Mouse (Mus musculus) CD4-positive helper T cell, adult 2 months (primary cell): ENCODE measurements around the gene Mgat2.
"Not testable (repeated sequence)": the region's sequence is repeated elsewhere in the genome, so short reads cannot be mapped to it uniquely, and the experiment has no call there.

Experiments
- DNase-seq: peaks from one replicate; pipeline ENCODE4 v3.0.0-alpha.2; 2012; ENCODE audit warnings: low read depth, missing footprints, low spot score

Gene Mgat2

DNA sequence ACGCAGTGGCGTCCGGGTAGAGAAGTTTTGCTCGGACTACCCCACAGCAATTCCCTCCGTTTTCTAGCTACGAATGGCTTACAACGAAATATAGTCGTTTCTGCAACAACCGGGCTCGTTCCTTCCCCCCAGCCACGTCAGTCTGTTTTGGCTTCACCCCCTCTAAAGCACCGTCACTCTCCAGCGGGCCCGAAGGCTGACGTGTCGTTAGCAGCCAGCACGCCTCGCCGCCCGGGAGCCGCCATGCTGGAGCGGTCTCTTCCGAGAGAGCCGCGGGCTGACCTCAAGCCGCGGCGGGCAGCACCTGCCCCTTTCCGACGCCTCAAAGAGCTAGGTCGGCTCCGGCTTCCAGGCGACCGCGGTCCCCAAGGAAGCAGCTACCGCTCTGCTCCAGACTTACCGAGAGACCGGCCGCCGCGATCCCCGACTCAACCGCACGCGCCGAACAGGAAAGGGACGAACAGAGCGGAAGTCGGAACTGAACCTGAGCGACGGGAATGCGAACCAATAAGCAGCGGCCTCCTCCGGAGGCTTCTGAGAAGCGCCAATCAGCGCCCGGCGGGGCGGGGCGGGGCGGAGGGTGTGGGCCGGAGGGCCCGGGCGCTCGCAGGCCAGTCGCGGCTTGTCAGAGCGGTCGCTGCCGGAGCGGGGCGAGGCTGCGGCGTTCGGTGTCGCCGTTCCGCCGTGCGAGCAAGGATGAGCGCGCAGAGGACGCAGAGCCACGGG, at the start of gene Mgat2, which contains the start of gene Rpl36al:
TSS of gene Mgat2 (plus strand) at position 575 of the 726 bp plus-strand sequence.
TSS of gene Rpl36al (minus strand) at position 501 of the 726 bp plus-strand sequence.
- DNase-seq, result peak; percentile 98

DNA sequence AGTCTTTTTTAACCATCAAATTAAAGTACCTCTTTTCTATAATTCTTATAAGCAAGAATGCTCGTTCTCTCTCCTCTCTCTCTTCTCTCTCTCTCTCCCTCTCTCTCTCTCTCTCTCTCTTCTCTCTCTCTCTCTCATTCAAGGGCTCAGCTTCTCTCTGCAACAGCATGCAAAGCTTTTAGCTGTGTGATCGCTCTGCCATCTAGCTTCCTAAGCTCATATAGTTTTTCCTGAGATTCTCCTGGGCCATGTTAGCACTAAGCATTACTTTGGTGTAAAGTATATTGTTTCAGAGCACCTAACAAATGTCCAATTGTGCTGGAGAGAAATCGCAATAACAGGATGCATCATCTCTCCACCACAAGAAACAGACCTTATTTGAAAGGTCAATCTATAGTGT, 44.8 kb upstream of the Mgat2 start:
- no peak for DNase-seq

DNA sequence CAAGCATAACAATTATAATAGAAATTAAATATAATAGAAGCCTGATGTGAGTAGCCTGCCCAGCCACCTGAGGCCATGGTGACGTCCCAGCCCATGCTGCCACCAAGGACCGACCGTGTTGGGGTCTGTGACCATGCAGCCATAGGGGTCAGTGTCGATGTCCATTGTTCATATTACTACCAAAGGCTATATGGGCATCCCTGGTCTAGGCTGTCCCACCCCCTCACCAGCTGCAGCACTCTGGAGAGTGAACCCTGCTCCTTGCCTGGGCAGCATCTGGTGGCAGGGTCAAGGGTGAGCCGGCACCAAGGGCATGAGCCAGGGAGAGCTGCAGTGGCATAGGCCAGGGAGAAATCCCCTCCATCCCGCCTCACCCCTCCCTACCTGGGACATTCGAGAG, 44.1 kb upstream of the Mgat2 start:
- DNase-seq, result no peak

DNA sequence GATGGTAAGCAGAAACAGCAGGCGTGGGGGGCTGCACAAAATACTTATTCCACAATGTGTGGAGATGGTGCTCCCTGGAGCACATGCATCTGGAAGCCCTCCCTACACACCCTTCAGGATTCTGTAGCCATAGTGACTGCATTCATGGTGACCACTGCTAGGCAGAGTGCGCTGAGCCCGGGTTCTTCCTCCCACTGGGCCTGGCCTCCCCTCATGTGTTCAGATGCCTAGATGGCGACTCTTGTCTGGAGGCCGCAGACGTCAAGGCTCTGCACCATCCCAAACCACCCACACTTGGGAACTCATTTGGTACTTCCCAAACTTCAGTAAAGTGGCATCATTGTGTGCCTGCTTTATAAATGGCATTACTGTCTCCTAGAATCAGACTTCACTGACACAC, 40.5 kb upstream of the Mgat2 start:
- DNase-seq, result no peak

DNA sequence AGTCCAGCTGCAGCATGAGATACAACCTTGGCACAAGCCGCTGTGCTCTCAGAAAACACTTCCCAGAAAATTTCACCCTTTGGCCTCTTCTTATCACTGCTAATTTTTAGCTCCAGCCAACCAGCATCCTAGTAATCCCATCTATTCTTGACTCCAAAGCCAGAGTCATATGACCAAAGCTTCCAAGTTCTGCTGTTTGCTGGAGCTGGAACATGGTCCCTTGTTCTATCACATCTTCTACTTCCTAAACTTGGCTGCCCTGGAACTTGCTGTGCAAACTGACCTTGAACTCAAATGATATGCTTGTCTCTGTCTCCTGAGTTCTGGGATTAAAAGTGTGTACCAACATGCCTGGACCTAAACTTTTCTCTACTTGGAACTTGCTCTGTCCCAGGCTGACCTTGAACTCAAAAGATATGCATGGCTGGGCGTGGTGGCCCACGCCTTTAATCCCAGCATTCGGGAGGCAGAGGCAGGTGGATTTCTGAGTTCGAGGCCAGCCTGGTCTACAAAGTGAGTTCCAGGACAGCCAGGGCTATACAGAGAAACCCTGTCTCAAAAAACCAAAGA, 36.7 kb upstream of the Mgat2 start:
- no peak for DNase-seq

DNA sequence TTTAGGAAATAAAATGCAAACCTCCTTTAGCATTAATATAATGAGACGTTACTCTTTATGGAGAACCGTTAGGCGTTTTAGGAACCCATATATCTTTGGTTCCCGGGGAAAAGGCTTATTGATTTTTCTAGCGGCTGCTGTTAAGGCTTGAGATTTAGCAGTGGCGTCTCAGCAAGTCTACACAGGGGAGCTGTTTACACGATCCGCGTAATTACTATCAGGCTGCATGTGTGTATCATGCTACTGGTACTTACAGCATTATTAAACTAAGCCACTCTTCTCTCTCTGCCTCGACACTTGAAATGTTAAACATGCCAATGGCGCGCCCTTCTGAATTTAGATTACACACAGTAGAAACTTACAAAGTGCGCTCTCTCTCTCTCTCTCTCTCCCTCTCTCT, 33.9 kb upstream of the Mgat2 start:
- no peak for DNase-seq

DNA sequence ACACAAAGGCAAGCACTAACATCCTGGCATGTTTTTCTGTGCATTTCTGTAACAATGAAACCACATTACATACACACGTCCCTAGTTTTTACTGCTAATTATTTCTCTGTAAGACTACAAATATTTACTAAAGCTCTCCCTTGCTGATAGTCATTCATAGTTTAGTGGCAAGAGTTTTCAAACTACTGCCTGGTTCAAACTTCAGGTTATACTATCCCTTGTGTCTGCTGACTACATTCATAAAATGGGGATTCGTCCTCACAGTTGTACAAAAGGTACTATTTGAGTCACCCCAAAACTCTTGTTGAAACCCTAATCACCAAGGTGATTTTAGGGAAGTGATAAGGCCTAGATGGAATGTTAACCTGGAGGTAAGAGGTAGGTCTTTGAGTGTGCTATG, 28.0 kb upstream of the Mgat2 start:
- no peak for DNase-seq

DNA sequence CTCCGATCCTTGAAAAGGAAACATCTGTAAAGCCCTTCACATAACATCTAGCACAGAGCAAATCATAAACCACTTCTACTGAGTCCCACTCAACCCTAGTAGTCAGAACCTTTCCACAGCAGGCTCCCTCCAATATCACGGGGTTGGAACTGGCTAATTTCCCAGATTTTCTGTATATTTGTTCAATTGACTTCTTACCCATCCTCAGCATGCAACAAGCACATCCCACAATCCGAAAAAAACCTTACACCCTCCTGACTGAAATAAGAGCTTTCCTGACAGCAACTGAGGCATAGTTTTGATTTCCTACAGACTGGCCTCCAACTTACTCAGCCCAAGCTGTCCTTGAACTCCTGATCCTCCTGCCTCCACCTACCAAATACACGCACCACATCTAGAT, 27.5 kb upstream of the Mgat2 start:
- DNase-seq, result no peak

DNA sequence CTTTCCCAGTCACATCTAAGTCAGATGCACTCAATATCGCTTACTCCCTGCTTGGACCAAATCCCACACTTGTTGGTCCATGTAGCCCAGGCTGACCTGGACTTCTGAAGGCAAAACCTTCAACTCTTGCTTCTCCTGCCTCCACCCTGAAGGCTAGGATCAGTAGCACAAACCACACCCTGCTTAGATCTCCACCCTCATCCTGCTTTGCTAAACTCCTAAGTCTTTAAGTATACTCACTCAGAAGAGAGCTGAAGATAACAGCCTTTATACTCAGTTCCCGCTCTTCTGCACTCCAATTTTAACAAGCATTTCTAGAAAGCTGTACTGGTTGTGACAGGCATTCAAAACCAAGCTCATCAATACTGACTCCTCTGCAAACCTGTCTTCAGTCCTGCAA, 26.9 kb upstream of the Mgat2 start:
- DNase-seq, result no peak

DNA sequence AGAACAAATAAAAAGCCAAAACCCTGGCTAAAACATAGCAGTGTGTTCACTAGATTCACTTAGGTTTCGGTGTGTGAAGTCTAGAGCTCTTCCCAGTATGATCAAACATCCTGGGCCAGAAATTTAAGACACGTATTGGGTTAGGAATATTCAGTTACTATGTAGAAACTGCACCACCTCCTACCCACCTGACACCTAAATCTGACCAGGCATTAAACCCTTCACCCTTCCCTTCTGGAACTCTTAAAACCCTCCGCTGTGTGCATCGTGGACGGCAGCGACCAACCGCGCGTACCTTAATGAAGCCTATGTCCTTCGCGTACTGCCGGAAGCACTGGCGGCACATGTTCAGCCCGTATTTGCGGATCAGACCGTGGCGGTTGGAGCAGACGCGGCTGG, 25.6 kb upstream of the Mgat2 start:
- no peak for DNase-seq

DNA sequence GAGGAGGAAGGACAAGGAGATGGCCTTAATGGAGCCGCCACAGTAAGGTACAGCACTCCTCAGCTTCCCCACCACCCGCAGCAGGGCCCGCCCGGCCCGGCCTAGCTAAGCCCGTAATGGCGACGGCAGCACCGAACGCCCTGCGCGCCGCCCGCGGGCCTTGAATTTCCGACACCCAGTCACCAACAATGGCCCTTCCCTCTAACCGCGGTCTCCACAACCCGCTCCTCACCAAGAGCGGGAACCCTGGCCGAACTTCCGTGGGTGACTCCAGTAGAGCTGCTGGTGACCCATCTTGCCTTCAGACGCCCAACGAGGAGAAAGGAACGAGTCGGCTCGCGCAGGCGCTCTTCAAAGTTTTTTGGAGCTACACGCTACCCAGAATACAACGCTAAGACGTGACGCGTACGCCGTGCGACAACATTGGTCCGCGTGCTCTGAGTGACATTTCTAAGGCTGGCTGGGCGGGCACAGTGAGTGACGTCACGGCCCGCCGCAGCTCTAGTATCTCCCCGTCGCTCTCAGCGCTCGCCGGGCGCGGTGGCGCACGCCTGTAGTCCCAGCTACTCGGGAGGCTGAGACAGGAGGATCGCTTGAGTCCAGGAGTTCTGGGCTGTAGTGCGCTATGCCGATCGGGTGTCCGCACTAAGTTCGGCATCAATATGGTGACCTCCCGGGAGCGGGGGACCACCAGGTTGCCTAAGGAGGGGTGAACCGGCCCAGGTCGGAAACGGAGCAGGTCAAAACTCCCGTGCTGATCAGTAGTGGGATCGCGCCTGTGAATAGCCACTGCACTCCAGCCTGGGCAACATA, 25.0 kb upstream of the Mgat2 start, which contains the start of gene Rps29:
TSS of gene Rps29 (minus strand) at position 422 of the 813 bp plus-strand sequence.
- peak; percentile 99 for DNase-seq

DNA sequence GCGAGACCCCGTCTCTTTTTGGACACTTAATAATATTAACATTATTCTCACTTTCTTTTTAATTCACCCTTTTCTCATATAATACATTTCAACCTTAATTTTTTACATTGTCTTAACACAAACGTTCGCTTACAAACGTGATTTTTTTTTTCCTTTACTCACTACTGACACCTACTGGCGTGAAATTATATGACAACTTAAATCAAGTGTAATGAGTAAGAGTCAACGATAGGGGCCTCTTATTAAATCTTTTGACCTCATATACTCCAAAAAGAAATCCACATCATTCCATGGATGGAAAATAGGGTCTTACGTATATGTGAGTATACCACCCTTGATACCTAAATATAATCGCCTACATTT, 24.4 kb upstream of the Mgat2 start:
- peak; percentile 89 for DNase-seq

DNA sequence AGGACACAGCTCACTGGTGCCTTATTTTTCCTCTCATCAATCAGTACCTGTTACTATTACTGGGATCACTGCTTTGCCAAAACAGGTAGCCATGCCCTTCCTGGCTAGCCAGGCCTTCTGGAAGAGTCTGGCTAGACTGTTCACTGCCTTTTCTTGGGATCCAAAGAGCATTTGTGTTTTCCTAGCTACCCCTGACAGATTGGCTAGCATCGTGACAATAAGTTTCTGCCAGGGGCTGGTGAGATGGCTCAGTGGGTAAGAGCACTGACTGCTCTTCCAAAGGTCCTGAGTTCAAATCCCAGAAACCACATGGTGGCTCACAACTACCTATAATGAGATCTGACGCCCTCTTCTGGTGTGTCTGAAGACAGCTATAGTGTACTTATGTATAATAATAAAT, 23.3 kb upstream of the Mgat2 start:
- not testable (repeated sequence) for DNase-seq

DNA sequence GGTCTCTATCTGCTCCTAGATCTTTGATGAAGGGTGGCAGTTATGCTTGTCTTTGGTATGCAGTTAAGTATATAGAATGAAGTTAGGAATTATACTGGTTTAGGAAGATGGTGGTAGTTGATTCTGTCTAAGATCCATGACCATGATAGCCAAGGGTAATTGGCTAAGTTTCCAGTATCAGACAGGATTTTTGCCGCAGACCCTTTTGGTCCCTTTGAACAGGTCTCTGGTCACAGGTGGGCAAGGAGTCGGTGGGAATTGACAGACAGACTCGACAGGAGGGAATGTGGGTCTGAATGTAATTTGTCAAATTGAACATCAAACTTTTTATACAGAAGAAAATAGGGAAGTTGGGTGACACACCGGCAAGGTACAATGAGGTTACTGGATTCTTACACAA, 20.4 kb upstream of the Mgat2 start:
- not testable (repeated sequence) for DNase-seq

DNA sequence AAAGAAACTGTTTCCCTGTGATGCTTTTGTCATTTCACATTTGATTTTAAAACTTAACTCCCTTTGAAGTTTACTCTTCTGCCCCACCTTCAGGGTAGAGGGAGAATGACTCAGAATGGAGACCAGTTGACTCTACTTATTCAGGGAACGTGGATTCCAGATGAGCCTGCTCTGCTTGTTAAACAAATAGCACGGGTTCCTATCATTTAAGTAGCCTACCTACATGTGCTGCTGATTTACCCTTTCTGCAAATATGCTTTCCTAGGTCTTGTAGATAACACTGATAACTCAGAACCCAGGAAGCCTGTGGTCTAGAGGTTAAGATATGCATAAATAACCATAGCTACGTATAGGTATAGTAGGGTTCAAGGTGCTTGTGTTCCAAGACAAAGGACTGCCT, 19.1 kb upstream of the Mgat2 start:
- peak; percentile 42 for DNase-seq

DNA sequence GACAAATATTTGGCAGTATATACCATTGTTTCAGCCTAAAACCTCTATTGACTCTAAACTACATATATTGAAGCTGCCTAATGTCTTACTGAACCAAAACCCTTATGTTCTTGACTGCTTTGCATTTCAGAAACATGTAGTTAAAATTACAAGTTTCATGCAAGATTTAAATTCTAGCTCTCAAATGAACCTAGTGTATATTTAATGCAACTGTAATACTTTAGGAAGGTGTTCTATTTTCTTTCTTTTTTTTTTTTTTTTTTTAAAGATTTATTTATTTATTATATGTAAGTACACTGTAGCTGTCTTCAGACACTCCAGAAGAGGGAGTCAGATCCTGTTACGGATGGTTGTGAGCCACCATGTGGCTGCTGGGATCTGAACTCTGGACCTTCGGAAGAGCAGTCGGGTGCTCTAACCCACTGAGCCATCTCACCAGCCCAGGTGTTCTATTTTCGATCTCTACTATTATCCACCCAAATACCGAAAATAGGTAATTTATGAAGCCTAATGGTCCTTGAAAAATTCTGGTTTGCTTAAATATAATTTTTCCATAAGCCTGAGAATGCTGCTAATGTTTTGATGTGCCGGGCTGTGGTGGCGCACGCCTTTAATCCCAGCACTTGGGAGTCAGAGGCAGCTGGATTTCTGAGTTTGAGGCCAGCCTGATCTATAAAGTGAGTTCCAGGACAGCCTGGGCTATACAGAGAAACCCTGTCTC, 16.9 kb upstream of the Mgat2 start:
- not testable (repeated sequence) for DNase-seq

DNA sequence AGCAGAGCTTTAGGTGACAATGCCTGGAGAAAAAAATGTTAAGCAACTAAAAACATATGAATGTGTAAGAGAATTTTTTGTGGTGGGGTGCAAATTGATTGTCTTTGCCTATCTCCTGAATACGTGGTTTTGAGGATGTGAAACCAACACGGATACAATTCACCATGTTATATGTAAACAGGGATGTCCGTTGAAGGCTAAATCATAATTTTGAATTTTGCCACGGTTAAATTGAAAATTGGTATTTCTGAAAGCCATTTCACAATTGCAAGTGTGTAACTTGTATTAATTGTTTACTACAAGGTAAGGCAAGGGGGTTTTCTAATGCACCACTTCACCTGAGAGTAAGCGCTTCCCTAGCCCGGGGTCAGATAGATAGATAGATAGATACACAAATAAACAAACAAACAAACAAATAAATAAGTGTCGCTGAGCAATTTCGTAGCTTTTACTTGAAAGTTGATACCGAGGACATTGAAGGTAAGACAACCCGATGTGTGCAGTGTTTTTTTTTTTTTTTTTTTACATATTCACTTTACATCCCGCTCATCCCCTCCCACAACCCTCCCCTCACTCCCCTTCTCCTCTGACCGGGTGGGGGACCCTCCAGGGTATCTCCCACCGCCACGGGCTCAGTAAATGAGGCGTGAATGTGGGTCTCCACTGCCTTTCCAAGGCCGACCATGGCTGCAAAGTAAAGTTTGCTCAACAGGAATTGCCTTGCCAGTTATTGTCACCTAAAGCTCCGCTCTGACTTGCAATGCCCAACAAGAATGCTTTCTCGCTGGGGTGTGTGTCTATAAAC, 16.1 kb upstream of the Mgat2 start:
- DNase-seq, result no peak

DNA sequence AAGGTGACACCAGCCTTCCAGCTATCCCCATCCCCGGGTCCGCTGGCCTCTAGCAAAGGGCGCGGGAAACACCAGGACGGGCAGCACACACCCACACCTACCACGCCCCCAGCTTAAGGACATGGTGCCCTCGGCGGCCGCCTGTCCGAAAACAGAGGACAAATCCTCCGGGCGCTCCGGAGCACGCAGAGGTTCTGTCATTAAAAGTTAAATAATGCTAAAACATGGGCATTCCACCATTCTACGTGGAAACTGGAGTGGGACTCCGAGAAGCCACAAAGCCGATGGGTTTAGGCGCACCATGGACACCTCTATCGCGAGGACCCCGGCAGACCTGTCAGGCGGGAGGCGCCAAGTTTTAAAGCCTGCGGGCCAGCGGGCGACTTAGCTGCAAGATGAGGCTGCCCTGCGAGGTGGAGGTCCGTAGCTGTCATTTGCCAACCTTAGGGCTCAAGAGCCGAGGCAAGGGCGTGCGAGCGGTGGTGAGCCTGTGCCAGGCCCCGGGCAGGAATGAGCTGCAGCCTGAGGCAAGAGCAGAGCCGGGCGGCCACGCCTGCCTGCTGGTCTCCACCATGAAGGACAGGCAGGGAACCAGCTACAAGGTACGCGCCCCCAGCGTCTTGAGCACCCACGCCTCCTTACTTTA, 15.4 kb upstream of the Mgat2 start, which contains the start of gene Lrr1:
TSS of gene Lrr1 (plus strand) at position 354 of the 646 bp plus-strand sequence.
- DNase-seq, result peak; percentile 86

DNA sequence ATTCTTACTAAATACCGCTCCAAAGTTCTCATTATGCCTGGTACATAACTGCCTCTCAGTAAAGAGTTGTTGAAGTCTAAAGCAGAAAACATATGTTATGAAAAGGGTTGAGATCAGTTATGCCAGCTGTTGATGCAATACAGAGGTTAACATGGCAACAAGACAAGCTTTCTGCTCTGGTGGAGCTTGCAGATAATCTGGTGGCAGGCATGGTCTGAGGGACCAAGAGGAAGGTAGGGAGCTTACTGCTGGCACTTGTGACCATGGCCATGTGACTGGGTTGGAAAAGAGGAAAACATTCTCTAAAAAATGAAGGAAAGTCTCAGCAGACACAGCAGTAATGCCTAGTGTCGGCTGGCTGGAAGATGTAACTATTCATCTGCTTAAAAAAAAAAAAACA, 12.7 kb upstream of the Mgat2 start:
- DNase-seq, result no peak

DNA sequence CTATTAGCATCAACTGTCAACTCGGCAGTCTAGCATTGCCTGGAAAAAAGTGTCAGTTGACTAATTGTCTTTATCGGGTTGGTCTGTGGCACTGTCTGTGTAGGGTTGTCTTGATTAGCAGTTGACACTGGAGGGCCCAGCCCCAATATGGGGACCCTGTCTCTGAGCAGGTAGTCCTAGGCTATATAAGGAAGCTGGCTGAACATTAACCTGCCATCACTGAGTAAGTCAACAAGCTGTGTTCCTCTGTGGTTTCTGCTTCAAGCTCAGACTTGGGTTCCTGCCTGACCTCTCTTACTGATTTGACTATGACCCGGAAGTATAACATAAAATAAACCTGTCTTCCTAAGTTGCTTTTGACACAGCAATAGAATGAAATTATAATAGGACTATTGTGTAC, 8.0 kb upstream of the Mgat2 start:
- no peak for DNase-seq

DNA sequence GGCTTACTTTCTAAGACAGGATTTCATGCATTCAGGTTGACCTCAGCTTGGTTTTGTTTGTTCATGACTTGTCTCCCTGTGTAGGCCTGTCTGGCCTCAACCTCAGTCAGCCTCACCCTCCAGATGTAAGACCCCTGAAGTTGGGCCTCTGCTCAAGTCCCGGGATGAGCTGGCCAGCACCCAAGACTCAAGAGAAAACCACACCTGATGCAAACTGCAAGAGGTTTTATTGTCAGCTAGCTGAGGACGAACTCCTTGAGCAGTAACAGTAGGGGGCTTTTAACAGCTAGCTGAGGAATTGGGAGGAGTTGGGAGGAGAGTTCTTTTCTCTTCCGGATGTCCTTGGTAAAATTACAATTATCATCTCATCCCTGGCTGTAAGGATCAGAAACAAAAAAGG, 6.4 kb upstream of the Mgat2 start:
- no peak for DNase-seq
